Mouse (Mus musculus): ENCODE measurements around the gene Nr1d1. TPM values are rescaled to one million over a fixed set of nuclear protein-coding genes. Genes with fewer than 3 reads are reported as not detected.
A peak's percentile ranks its signal among the peaks of the same experiment; 100 is the strongest.

The Nr1d1 gene
- polyA plus RNA-seq, 1 experiment from 2014 or later: 1.5 TPM

GRCm38 (mm10) chr11:98750351-98751201, 24.6 kb downstream of the Nr1d1 start:
- WGBS: 57% methylated on average over 17 of the region's 17 CpGs
- Histone ChIP-seq H3K9me3 (replicated peaks) (no peaks in the 10 kb centered on the region), H3K27me3 (ENCODE audit: low read depth, poor library complexity, severe bottlenecking) (no peaks in the 10 kb centered on the region), H3K36me3 (peaks cover 12% of the 10 kb centered on the region), H3K4me3 (no peak overlapping the region), H3K27ac (peak overlapping the region; percentile 69), H3K4me1 (peaks cover 80% of the 10 kb centered on the region)
- DNase-seq (ENCODE audit: low spot score): no peak

- WGBS: 65% methylated on average over 5 of the region's 5 CpGs
- H3K27me3 ChIP-seq (ENCODE audit: low read depth, poor library complexity, severe bottlenecking): no peaks in the 10 kb centered on the region
- H3K4me1 ChIP-seq: peaks cover 85% of the 10 kb centered on the region
- H3K4me3 ChIP-seq: no peak overlapping the region
- no peaks in the 10 kb centered on the region for H3K9me3 ChIP-seq (replicated peaks)
- H3K27ac ChIP-seq: peak overlapping the region; percentile 82
- no peak for DNase-seq (ENCODE audit: low spot score)
- peaks cover 12% of the 10 kb centered on the region for H3K36me3 ChIP-seq
These were observed 25.4 kb downstream of the Nr1d1 start for GRCm38 (mm10) chr11:98749716-98750115.

- H3K36me3 ChIP-seq: peaks cover 6% of the 10 kb centered on the region; the same call in 1 of the 2 replicates
- H3K27ac ChIP-seq: peak overlapping the region; percentile 82
- H3K9me3 ChIP-seq (replicated peaks): no peaks in the 10 kb centered on the region
- H3K4me1 ChIP-seq: peaks cover 85% of the 10 kb centered on the region
- no peak for DNase-seq (ENCODE audit: low spot score)
- H3K27me3 ChIP-seq (ENCODE audit: low read depth, poor library complexity, severe bottlenecking): no peaks in the 10 kb centered on the region
- 32% methylated on average over 15 of the region's 15 CpGs for WGBS
- 0 out of 2 replicates have a peak overlapping the region, but pooled peaks have one; percentile 0 for H3K4me3 ChIP-seq
These were observed 26.4 kb downstream of the Nr1d1 start for GRCm38 (mm10) chr11:98748506-98749416.

- Histone ChIP-seq H3K27me3 (ENCODE audit: low read depth, poor library complexity, severe bottlenecking) (no peaks in the 10 kb centered on the region), H3K27ac (peak overlapping the region; percentile 82), H3K9me3 (replicated peaks) (no peaks in the 10 kb centered on the region), H3K4me1 (peaks cover 88% of the 10 kb centered on the region), H3K4me3 (peak overlapping the region; percentile 42), H3K36me3 (no peaks in the 10 kb centered on the region)
- 27% methylated on average over 6 of the region's 6 CpGs for WGBS
- DNase-seq (ENCODE audit: low spot score): no peak
These were observed 27.2 kb downstream of the Nr1d1 start for GRCm38 (mm10) chr11:98747804-98748505.

GRCm38 (mm10) chr11:98746855-98747693, 28.1 kb downstream of the Nr1d1 start:
- peak overlapping the region; percentile 42 for H3K4me3 ChIP-seq
- no peaks in the 10 kb centered on the region for H3K36me3 ChIP-seq
- WGBS: 6% methylated on average over 19 of the region's 19 CpGs
- H3K9me3 ChIP-seq (replicated peaks): no peaks in the 10 kb centered on the region
- DNase-seq (ENCODE audit: low spot score): peak; percentile 82
- H3K4me1 ChIP-seq: peaks cover 97% of the 10 kb centered on the region
- no peaks in the 10 kb centered on the region for H3K27me3 ChIP-seq (ENCODE audit: low read depth, poor library complexity, severe bottlenecking)
- H3K27ac ChIP-seq: peak overlapping the region; percentile 82

- Histone ChIP-seq H3K36me3 (no peaks in the 10 kb centered on the region), H3K27me3 (ENCODE audit: low read depth, poor library complexity, severe bottlenecking) (no peaks in the 10 kb centered on the region), H3K4me1 (peaks cover 99% of the 10 kb centered on the region), H3K4me3 (peak overlapping the region; percentile 42), H3K27ac (peak overlapping the region; percentile 82), H3K9me3 (replicated peaks) (no peaks in the 10 kb centered on the region)
- no peak for DNase-seq (ENCODE audit: low spot score)
- WGBS: 36% methylated on average over 12 of the region's 12 CpGs
These were observed 28.9 kb downstream of the Nr1d1 start for GRCm38 (mm10) chr11:98745932-98746853.

GRCm38 (mm10) chr11:98744456-98745019, 30.6 kb downstream of the Nr1d1 start:
- Histone ChIP-seq H3K36me3 (no peaks in the 10 kb centered on the region), H3K4me1 (peaks cover 98% of the 10 kb centered on the region), H3K9me3 (replicated peaks) (no peaks in the 10 kb centered on the region), H3K4me3 (peak overlapping the region; percentile 32), H3K27me3 (ENCODE audit: low read depth, poor library complexity, severe bottlenecking) (no peaks in the 10 kb centered on the region), H3K27ac (peak overlapping the region; percentile 64)
- WGBS: 30% methylated on average over 7 of the region's 7 CpGs
- no peak for DNase-seq (ENCODE audit: low spot score)

GRCm38 (mm10) chr11:98743655-98744345, 31.3 kb downstream of the Nr1d1 start:
- H3K27me3 ChIP-seq (ENCODE audit: low read depth, poor library complexity, severe bottlenecking): no peaks in the 10 kb centered on the region
- H3K36me3 ChIP-seq: no peaks in the 10 kb centered on the region
- H3K4me3 ChIP-seq: peak overlapping the region; percentile 32
- DNase-seq (ENCODE audit: low spot score): no peak
- no peaks in the 10 kb centered on the region for H3K9me3 ChIP-seq (replicated peaks)
- H3K27ac ChIP-seq: peak overlapping the region; percentile 64
- H3K4me1 ChIP-seq: peaks cover 95% of the 10 kb centered on the region
- WGBS: 8% methylated on average over 9 of the region's 9 CpGs

GRCm38 (mm10) chr11:98742397-98743291, 32.5 kb downstream of the Nr1d1 start:
- peaks cover 90% of the 10 kb centered on the region for H3K4me1 ChIP-seq
- H3K9me3 ChIP-seq (replicated peaks): no peaks in the 10 kb centered on the region
- no peaks in the 10 kb centered on the region for H3K36me3 ChIP-seq
- H3K4me3 ChIP-seq: peak overlapping the region; percentile 94
- DNase-seq (ENCODE audit: low spot score): no peak
- H3K27me3 ChIP-seq (ENCODE audit: low read depth, poor library complexity, severe bottlenecking): no peaks in the 10 kb centered on the region
- WGBS: 14% methylated on average over 14 of the region's 21 CpGs
- H3K27ac ChIP-seq: peak overlapping the region; percentile 97

Data from limb, embryonic 10.5 days (tissue).